Mouse (Mus musculus) embryonic facial prominence, embryonic 14.5 days (tissue): ENCODE results near the gene Btg1. TPM values are rescaled to one million over a fixed set of nuclear protein-coding genes. Genes with fewer than 3 reads are reported as not detected.

Experiments used
- ATAC-seq: fragments of 200-750 bp; cut with Nextera tagmentation; 2 replicates; pipeline ENCODE4 v1.8.0; 2017; ENCODE audit warnings: low read depth, moderate number of reproducible peaks, moderate TSS enrichment
- DNase-seq: peaks from one replicate; pipeline ENCODE4 v3.0.0-alpha.2; 2015; ENCODE audit warnings: low spot score
- H3K27ac ChIP-seq: fragments of 300-500 bp; sonication (generic); replicated peaks from 2 replicates; pipeline ENCODE4 v1.5.1; 2014; ENCODE audit warnings: low read depth, mild to moderate bottlenecking, low read length, moderate library complexity
- H3K27me3 ChIP-seq: fragments of 300-500 bp; sonication (generic); replicated peaks from 2 replicates; pipeline ENCODE4 v1.6.1; 2014; ENCODE audit warnings: low read length; ENCODE audit not compliant: control insufficient read depth, insufficient read depth
- H3K36me3 ChIP-seq: fragments of 300-500 bp; sonication (generic); 2 replicates; pipeline ENCODE4 v1.6.1; 2014; ENCODE audit warnings: low read length, mixed read lengths; ENCODE audit not compliant: control insufficient read depth, insufficient read depth
- H3K4me1 ChIP-seq: fragments of 300-500 bp; sonication (generic); 2 replicates; pipeline ENCODE4 v1.6.1; 2014; ENCODE audit warnings: antibody characterized with exemption, low read length; ENCODE audit not compliant: control insufficient read depth, insufficient read depth
- H3K4me2 ChIP-seq: fragments of 300-500 bp; sonication (generic); 2 replicates; pipeline ENCODE4 v1.6.1; 2014; ENCODE audit warnings: low read depth, mild to moderate bottlenecking, low read length, moderate library complexity, mixed read lengths
- H3K4me3 ChIP-seq: fragments of 300-500 bp; sonication (generic); 2 replicates; pipeline ENCODE4 v1.5.1; 2014; ENCODE audit warnings: low read depth, mild to moderate bottlenecking, low read length
- H3K9ac ChIP-seq: fragments of 300-500 bp; sonication (generic); 2 replicates; pipeline ENCODE4 v1.6.1; 2014; ENCODE audit warnings: low read depth, mild to moderate bottlenecking, low read length, moderate library complexity, mixed read lengths
- H3K9me3 ChIP-seq: fragments of 300-500 bp; sonication (generic); 2 replicates; pipeline ENCODE4 v1.6.1; 2016; ENCODE audit warnings: low read length; ENCODE audit not compliant: control insufficient read depth
- WGBS: fragments of 180-500 bp; shearing (Covaris S2); extraction: QIAGEN DNeasy Blood & Tissue Kit; methylation state at CpG from one replicate; pipeline ENCODE4 v1.1.7; 2014; 5-methylcytosine and 5-hydroxymethylcytosine counted together
- polyA plus RNA-seq: library from polyadenylated mRNA; unstranded; fragments of >200 nt; fragmentation: Nextera tagmentation; extraction: Ambion mirVana; gene quantifications from 2 replicates; pipeline ENCODE4 v1.2.1, GENCODE M21; 2014

Gene Btg1
- polyA plus RNA-seq, 1 experiment from 2014 or later: 83.2 TPM

DNA sequence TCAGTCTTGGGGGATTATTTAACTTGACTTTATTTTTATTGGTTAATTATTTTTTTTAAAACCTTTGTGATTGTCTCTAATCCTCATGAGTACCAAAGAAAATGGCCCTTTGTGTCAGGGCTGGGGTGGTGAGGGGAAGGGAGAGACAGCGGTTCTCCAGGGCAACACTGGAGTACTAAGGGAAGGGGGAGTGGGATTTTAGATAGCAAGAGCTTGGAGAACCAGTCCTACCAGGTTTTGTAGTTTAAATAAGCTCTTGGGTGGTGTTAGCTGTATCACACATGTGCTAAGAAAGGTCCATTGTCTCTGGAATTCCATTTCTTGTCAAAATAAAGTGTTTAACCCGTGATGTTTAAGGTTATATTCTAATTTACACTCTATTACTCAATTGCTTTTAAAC lies 38.3 kb downstream of the Btg1 start:
- WGBS: 67% methylated on average over 2 of the region's 2 CpGs
- Histone ChIP-seq H3K9me3 (no peaks in the 10 kb centered on the region), H3K36me3 (no peaks in the 10 kb centered on the region), H3K9ac (no peak overlapping the region), H3K4me3 (no peak overlapping the region), H3K4me2 (no peak overlapping the region), H3K4me1 (no peaks in the 10 kb centered on the region), H3K27ac (no peak overlapping the region), H3K27me3 (no peaks in the 10 kb centered on the region)
- DNase-seq: peak; percentile 80
- ATAC-seq: peak; percentile 84; the same call in 1 of the 2 replicates

DNA sequence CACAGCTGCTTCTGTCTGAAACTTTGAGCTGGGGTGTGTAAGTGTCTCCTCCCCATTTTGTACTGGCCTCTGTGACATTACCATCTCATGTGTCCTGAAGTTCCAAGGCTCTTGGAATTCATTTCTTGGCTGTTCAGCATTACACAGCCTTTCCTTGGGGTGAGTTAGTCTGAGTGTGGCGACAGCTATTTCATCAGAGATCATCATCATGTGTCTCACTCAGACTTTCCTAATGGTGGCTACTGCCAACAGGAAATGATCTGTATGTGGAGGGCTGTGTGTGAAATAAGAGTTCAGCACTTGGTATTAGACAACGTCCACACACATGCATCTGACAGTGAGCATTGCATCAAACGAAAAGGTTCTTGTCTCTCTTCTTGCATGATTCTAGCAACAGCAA lies 39.4 kb downstream of the Btg1 start:
- H3K27me3 ChIP-seq: no peaks in the 10 kb centered on the region
- no peak overlapping the region for H3K4me2 ChIP-seq
- no peak overlapping the region for H3K27ac ChIP-seq
- H3K4me1 ChIP-seq: no peaks in the 10 kb centered on the region
- 81% methylated on average over 3 of the region's 3 CpGs for WGBS
- H3K4me3 ChIP-seq: no peak overlapping the region
- H3K9me3 ChIP-seq: no peaks in the 10 kb centered on the region
- DNase-seq (no peak), ATAC-seq (no peak)
- no peaks in the 10 kb centered on the region for H3K36me3 ChIP-seq
- no peak overlapping the region for H3K9ac ChIP-seq

DNA sequence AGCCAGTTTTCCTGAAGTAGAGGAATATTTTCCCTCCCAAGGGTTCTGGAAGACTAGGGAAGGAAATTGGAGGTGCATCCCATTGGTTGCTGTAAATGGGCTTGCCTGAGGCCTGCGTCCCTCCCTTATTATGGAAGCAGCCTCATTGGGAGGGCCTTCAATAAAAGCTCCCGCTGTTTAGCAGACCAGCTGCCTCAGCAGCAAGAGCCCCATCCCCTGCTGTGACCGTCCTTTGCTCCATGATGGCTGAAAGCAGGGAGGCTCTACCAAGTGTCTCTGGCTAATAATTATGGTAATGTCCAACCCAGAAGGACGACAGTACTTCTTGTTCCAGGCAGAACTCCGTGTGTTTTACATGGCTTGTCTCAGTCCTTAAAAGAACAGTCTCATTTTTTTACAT lies 42.1 kb downstream of the Btg1 start:
- H3K36me3 ChIP-seq: no peaks in the 10 kb centered on the region
- no peak for DNase-seq
- no peaks in the 10 kb centered on the region for H3K4me1 ChIP-seq
- H3K27ac ChIP-seq: no peak overlapping the region
- H3K27me3 ChIP-seq: no peaks in the 10 kb centered on the region
- H3K4me3 ChIP-seq: no peak overlapping the region
- WGBS: 26% methylated on average over 5 of the region's 5 CpGs
- no peak for ATAC-seq
- H3K4me2 ChIP-seq: no peak overlapping the region
- no peak overlapping the region for H3K9ac ChIP-seq
- no peaks in the 10 kb centered on the region for H3K9me3 ChIP-seq

DNA sequence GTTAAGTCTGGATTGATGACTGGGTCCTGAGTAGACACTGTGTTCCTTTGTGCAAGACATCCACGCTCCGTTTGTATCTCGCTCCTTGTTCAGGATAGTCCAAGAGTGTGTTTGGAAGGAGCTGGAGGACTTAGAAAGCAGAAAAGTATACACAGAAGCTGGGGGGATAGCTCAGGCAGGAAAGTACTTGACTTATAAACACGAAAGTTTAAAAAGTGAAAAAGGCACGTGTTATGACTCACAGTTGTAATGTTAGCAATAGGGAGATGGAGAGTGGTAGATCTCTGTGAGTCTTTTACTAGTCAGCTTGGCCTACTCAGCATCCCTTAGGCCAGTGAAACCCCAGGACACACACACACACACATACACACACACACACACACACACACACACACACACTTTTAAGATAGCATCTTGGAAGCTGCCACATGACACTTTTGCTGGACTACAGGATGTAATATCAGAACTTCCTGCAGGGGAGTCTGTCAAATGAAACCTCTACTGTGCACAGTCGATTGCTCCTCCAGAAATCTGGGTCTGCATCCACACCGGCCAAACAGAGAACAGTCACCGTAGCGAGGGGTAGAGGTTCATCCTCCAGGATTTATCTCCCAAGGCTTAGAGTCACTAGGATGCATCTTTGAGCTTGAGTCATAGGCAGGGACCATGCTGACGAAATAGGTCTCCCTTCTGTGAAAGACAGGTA lies 43.6 kb downstream of the Btg1 start:
- WGBS: 80% methylated on average over 10 of the region's 10 CpGs
- Histone ChIP-seq H3K4me3 (no peak overlapping the region), H3K9ac (no peak overlapping the region), H3K4me1 (no peaks in the 10 kb centered on the region), H3K27ac (no peak overlapping the region), H3K4me2 (no peak overlapping the region), H3K36me3 (no peaks in the 10 kb centered on the region), H3K9me3 (no peaks in the 10 kb centered on the region), H3K27me3 (no peaks in the 10 kb centered on the region)
- DNase-seq (no peak), ATAC-seq (no peak)

DNA sequence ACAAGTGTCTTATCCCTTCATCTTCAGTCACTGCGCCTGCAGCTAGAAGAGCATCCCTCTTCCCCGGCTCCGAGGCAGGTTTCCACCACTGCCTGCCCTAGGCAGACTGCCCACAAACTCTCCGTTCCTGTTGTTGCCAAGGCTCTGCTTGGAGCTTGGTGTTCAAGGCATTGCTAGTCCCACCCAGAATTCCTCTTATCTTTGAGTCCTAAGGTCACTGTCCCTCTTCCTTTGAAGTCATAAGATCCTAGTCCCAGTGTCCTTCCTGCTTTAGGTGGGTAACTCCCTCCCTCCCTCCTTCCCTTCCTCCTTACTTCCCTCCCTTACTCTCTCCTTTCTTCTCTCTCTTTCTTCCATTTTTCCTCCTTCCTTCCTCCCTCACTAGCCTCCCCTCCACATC lies 46.2 kb downstream of the Btg1 start:
- Histone ChIP-seq H3K4me2 (no peak overlapping the region), H3K4me3 (no peak overlapping the region), H3K4me1 (no peaks in the 10 kb centered on the region), H3K27me3 (no peaks in the 10 kb centered on the region), H3K36me3 (no peaks in the 10 kb centered on the region), H3K9me3 (no peaks in the 10 kb centered on the region), H3K9ac (no peak overlapping the region), H3K27ac (no peak overlapping the region)
- no peak for DNase-seq
- ATAC-seq: no peak
- WGBS: 84% methylated on average over 4 of the region's 4 CpGs

DNA sequence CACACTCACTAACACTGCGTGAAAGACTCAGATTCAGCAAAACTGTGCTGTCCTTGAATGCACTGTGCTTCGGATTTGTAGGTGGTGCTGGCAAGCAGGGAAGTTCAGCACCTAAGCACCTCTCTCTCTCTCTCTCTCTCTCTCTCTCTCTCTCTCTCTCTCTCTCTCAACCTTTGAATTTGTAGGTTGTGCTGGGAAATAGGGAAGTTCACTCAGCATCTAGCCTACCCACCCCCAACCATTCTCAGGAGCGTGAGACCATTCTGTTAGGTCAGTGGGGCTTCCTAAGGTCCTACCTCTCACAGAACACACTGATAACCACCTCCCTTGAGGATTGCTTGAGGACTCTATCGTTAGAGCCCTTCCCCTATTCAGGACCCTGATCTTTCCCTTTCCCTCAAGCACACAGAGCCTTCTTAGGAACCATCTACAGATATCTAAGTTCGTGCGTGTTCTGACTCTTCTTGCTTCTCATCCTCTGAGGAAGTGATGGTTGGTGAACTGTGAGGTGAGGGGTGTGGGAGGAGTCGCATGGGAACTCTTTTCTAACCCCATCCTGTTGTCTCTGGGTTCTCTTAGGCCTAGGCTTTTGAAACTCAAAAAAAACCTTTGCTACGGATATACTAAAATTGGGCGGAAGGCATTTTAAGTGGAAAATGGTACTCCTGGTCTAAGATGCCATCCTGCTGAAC lies 47.1 kb downstream of the Btg1 start:
- H3K27me3 ChIP-seq: no peaks in the 10 kb centered on the region
- no peak for DNase-seq
- H3K9me3 ChIP-seq: no peaks in the 10 kb centered on the region

More for the DNA sequence above, 47.1 kb downstream of the Btg1 start:
- no peak overlapping the region for H3K4me2 ChIP-seq
- ATAC-seq: no peak
- 92% methylated on average over 9 of the region's 9 CpGs for WGBS
- no peaks in the 10 kb centered on the region for H3K36me3 ChIP-seq
- no peak overlapping the region for H3K4me3 ChIP-seq
- H3K9ac ChIP-seq: no peak overlapping the region
- H3K27ac ChIP-seq: no peak overlapping the region
- no peaks in the 10 kb centered on the region for H3K4me1 ChIP-seq
